Mouse (Mus musculus) stomach, embryonic 15.5 days (tissue): ENCODE results near the gene Loxl4. TPM values are rescaled to one million over a fixed set of nuclear protein-coding genes. Genes with fewer than 3 reads are reported as not detected.
A peak's percentile ranks its signal among the peaks of the same experiment; 100 is the strongest.

Source experiments
- ATAC-seq: fragments of 200-750 bp; cut with Nextera tagmentation; 2 replicates; pipeline ENCODE4 v1.8.0; 2017; ENCODE audit warnings: low read depth, moderate number of reproducible peaks, moderate TSS enrichment; ENCODE audit not compliant: insufficient read depth, low FRiP score
- H3K27ac ChIP-seq: fragments of 300-500 bp; sonication (generic); 2 replicates; pipeline ENCODE4 v1.5.1; 2015; ENCODE audit warnings: mild to moderate bottlenecking, inconsistent platforms
- H3K27me3 ChIP-seq: fragments of 300-500 bp; sonication (generic); replicated peaks from 2 replicates; pipeline ENCODE4 v1.6.1; 2015; ENCODE audit warnings: inconsistent platforms
- H3K36me3 ChIP-seq: fragments of 300-500 bp; sonication (generic); 2 replicates; pipeline ENCODE4 v1.6.1; 2015; ENCODE audit warnings: inconsistent platforms
- H3K4me1 ChIP-seq: fragments of 300-500 bp; sonication (generic); 2 replicates; pipeline ENCODE4 v1.6.1; 2015; ENCODE audit warnings: inconsistent platforms
- H3K4me2 ChIP-seq: fragments of 300-500 bp; sonication (generic); 2 replicates; pipeline ENCODE4 v1.6.1; 2015; ENCODE audit warnings: mild to moderate bottlenecking, inconsistent platforms
- H3K4me3 ChIP-seq: fragments of 300-500 bp; sonication (generic); replicated peaks from 2 replicates; pipeline ENCODE4 v1.5.1; 2015; ENCODE audit warnings: inconsistent platforms
- H3K9ac ChIP-seq: fragments of 300-500 bp; sonication (generic); 2 replicates; pipeline ENCODE4 v1.6.1; 2015; ENCODE audit warnings: inconsistent platforms
- H3K9me3 ChIP-seq: fragments of 300-500 bp; sonication (generic); 2 replicates; pipeline ENCODE4 v1.6.1; 2016; ENCODE audit warnings: inconsistent platforms
- WGBS: fragments of 180-500 bp; shearing (Covaris S2); methylation state at CpG from one replicate; pipeline ENCODE4 v1.1.7; 2015; 5-methylcytosine and 5-hydroxymethylcytosine counted together
- polyA plus RNA-seq: library from polyadenylated mRNA; unstranded; fragments of >200 nt; fragmentation: Nextera tagmentation; extraction: Ambion mirVana; gene quantifications from 2 replicates; pipeline ENCODE4 v1.2.1, GENCODE M21; 2015

Loxl4 gene
- polyA plus RNA-seq, 1 experiment from 2014 or later, result 3.1 TPM

DNA sequence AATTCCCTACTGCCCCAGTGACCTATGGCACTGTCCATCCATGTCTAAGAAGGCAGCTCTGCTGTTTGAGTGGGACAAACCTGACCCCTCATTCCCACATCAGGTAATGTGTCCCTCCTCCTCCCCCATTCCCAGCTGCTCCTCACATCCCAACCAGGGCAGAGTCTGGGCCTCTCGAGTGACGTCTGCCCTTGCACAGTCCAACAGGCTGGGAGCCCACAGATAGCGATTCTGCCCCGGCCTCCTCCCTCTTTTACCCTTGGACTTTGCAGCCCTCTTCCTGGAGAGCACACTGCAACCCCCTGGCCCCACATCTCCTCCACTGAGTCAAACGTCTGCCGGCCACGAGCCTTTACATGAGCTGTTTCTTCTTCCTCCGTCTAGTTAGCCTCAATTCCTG is 10.0 kb downstream of the Loxl4 start:
- Histone ChIP-seq H3K9me3 (no peaks in the 10 kb centered on the region), H3K27me3 (no peaks in the 10 kb centered on the region), H3K4me3 (no peak overlapping the region), H3K4me2 (no peak overlapping the region), H3K27ac (no peak overlapping the region), H3K4me1 (no peaks in the 10 kb centered on the region), H3K9ac (no peak overlapping the region), H3K36me3 (no peaks in the 10 kb centered on the region)
- no peak for ATAC-seq
- 79% methylated on average over 8 of the region's 8 CpGs for WGBS

DNA sequence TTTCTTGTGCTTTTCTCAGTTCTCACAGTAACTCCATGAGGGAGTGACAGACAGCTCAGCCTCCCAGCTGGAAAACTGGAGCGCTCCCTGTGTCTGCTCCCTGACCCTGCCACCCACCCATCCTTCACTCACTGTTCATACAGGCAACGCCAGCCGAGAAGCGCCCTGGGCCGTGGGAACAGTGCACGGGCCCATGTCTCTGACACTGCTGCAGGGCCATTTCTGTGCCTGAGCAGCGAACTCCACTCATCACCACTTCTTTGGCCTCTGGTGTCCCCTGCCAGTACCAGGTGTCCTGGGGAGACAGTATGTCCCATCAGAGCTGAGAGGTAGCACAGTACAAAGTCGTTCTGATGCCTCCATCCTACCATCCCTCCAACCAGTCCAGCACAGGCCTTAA is 10.6 kb downstream of the Loxl4 start:
- H3K36me3 ChIP-seq, result no peaks in the 10 kb centered on the region
- ATAC-seq, result no peak
- WGBS, result 69% methylated on average over 8 of the region's 8 CpGs

DNA sequence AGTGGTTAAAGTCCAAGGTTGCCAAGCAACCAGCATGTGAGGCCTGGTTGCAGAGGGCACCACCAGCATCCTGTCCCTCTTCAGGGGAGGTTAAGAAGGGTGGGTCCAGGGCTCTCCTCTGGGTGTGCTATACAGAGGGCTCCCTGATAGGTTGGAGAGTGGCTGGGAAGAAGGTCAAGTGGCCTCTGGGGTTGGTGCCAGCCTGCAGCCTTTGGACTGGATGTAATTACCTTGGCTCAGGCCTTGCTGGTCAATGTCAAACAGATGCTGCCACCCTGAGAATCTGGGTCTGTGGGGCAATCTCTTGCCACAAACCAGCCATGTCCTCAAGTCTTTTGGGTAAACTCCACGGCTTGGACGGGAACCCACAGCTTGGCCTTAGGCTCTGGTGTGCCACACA is 11.2 kb downstream of the Loxl4 start:
- 97% methylated on average over 2 of the region's 2 CpGs for WGBS
- Histone ChIP-seq H3K27me3 (no peaks in the 10 kb centered on the region), H3K4me2 (no peak overlapping the region), H3K27ac (no peak overlapping the region), H3K36me3 (no peaks in the 10 kb centered on the region), H3K4me1 (no peaks in the 10 kb centered on the region), H3K9ac (no peak overlapping the region), H3K4me3 (no peak overlapping the region), H3K9me3 (no peaks in the 10 kb centered on the region)
- ATAC-seq, result no peak

More for the DNA sequence above, 10.6 kb downstream of the Loxl4 start:
- Histone ChIP-seq H3K4me3 (no peak overlapping the region), H3K4me1 (no peaks in the 10 kb centered on the region), H3K27ac (no peak overlapping the region), H3K9me3 (no peaks in the 10 kb centered on the region), H3K27me3 (no peaks in the 10 kb centered on the region), H3K9ac (no peak overlapping the region), H3K4me2 (no peak overlapping the region)

DNA sequence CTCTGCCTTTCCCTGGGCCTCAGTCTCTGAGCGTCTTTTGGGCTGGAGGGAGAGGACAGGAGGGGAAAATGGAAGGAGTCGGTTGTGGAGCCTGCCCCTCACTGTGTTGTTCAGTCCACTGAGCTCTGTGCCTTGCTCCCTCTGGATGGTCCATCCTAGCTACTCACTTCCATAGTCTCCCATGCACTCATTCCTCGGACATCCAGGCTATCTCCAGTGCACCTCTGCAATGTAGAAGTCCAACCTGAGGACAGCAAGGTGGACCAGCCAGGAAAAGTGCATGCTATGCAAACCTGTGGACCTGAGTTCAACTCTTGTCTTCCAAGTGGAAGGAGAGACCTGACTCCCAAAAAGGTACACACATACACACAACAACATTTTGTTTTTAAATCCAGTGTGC is 12.0 kb downstream of the Loxl4 start:
- 45% methylated on average over 3 of the region's 3 CpGs for WGBS

GRCm38 (mm10) chr19:42599891-42600290 is 12.7 kb downstream of the Loxl4 start:
- H3K27ac ChIP-seq, result no peak overlapping the region
- no peaks in the 10 kb centered on the region for H3K9me3 ChIP-seq
- H3K9ac ChIP-seq, result no peak overlapping the region
- no peak overlapping the region for H3K4me2 ChIP-seq
- no peaks in the 10 kb centered on the region for H3K27me3 ChIP-seq
- WGBS, result 81% methylated on average over 17 of the region's 17 CpGs
- no peak overlapping the region for H3K4me3 ChIP-seq
- no peak for ATAC-seq
- H3K4me1 ChIP-seq, result no peaks in the 10 kb centered on the region
- H3K36me3 ChIP-seq, result no peaks in the 10 kb centered on the region

More for the DNA sequence above, 12.0 kb downstream of the Loxl4 start:
- no peak overlapping the region for H3K4me3 ChIP-seq
- peak overlapping the region; percentile 7; the same call in 1 of the 2 replicates for H3K27ac ChIP-seq
- no peaks in the 10 kb centered on the region for H3K9me3 ChIP-seq
- no peaks in the 10 kb centered on the region for H3K4me1 ChIP-seq
- no peak overlapping the region for H3K4me2 ChIP-seq
- no peak overlapping the region for H3K9ac ChIP-seq
- no peak for ATAC-seq
- no peaks in the 10 kb centered on the region for H3K36me3 ChIP-seq
- no peaks in the 10 kb centered on the region for H3K27me3 ChIP-seq

GRCm38 (mm10) chr19:42597896-42598295 is 14.7 kb downstream of the Loxl4 start:
- no peaks in the 10 kb centered on the region for H3K9me3 ChIP-seq
- 89% methylated on average over 6 of the region's 6 CpGs for WGBS
- H3K4me3 ChIP-seq, result no peak overlapping the region
- H3K9ac ChIP-seq, result no peak overlapping the region
- H3K27ac ChIP-seq, result no peak overlapping the region; the same call in 1 of the 2 replicates
- H3K27me3 ChIP-seq, result no peaks in the 10 kb centered on the region
- no peak for ATAC-seq
- no peak overlapping the region for H3K4me2 ChIP-seq
- no peaks in the 10 kb centered on the region for H3K4me1 ChIP-seq
- H3K36me3 ChIP-seq, result no peaks in the 10 kb centered on the region

DNA sequence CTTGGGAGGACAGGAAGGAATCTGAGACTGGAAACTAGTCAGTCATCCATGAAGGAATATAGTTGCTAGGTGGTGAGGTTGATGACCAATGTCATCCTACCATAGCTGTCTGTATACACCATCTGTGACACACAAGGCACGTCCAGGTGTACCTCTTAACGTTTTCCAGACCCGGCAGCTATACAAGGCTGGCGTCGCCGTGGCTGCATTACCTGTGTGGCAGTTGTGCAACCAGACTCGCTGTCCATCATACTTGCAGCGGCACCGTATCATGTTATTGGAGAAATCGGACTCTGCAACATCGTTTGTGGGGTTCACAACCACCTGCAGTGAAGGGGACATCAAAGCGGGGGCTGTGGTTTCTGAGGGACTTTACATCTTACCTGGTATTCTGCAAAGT is 15.3 kb downstream of the Loxl4 start:
- Histone ChIP-seq H3K4me3 (no peak overlapping the region), H3K36me3 (no peaks in the 10 kb centered on the region), H3K9ac (no peak overlapping the region), H3K4me2 (no peak overlapping the region), H3K9me3 (no peaks in the 10 kb centered on the region), H3K27me3 (no peaks in the 10 kb centered on the region), H3K27ac (no peak overlapping the region), H3K4me1 (no peaks in the 10 kb centered on the region)
- ATAC-seq, result no peak
- 92% methylated on average over 12 of the region's 12 CpGs for WGBS

- no peak overlapping the region for H3K27ac ChIP-seq
- H3K36me3 ChIP-seq, result 0 out of 2 replicates have a peak, but pooled peaks cover 6% of the 10 kb centered on the region
- H3K27me3 ChIP-seq, result no peaks in the 10 kb centered on the region
- no peak overlapping the region for H3K4me2 ChIP-seq
- ATAC-seq, result no peak
- no peaks in the 10 kb centered on the region for H3K4me1 ChIP-seq
- no peak overlapping the region for H3K9ac ChIP-seq
- no peak overlapping the region for H3K4me3 ChIP-seq
- 94% methylated on average over 6 of the region's 6 CpGs for WGBS
- no peaks in the 10 kb centered on the region for H3K9me3 ChIP-seq
Measured at GRCm38 (mm10) chr19:42595066-42595465, 17.5 kb downstream of the Loxl4 start.

DNA sequence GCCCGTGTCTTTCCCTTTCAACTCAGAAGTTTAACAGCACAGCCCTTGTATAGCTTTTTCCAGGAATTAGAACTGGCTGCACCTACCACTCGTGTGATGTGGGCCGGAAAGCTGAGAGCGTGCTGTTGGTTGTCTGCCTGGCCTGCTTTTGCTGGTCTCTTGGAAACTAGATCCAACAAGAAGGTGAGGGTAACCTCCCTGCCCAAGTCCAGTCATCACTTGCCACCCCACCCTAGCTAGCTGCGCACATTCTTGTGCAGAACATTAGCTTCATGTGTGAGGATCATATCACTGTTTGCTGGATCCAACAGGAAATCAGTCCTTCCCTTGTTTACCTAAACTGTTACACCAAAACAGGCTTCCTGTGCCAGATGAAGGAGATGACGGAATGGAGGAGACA is 19.2 kb downstream of the Loxl4 start:
- Histone ChIP-seq H3K27ac (no peak overlapping the region), H3K9me3 (no peaks in the 10 kb centered on the region), H3K4me1 (no peaks in the 10 kb centered on the region), H3K9ac (no peak overlapping the region), H3K36me3 (0 out of 2 replicates have a peak, but pooled peaks cover 6% of the 10 kb centered on the region), H3K4me3 (no peak overlapping the region), H3K4me2 (no peak overlapping the region), H3K27me3 (no peaks in the 10 kb centered on the region)
- ATAC-seq, result no peak
- 82% methylated on average over 6 of the region's 6 CpGs for WGBS

- 0 out of 2 replicates have a peak, but pooled peaks cover 6% of the 10 kb centered on the region for H3K36me3 ChIP-seq
- no peak for ATAC-seq
- H3K27me3 ChIP-seq, result no peaks in the 10 kb centered on the region
- no peak overlapping the region for H3K27ac ChIP-seq
- H3K4me1 ChIP-seq, result 0 out of 2 replicates have a peak, but pooled peaks cover 4% of the 10 kb centered on the region
- WGBS, result 71% methylated on average over 14 of the region's 14 CpGs
- H3K4me3 ChIP-seq, result no peak overlapping the region
- H3K9ac ChIP-seq, result no peak overlapping the region
- no peak overlapping the region for H3K4me2 ChIP-seq
- H3K9me3 ChIP-seq, result no peaks in the 10 kb centered on the region
Measured at GRCm38 (mm10) chr19:42591534-42591933, 21.1 kb downstream of the Loxl4 start.

GRCm38 (mm10) chr19:42589246-42589645 is 23.4 kb downstream of the Loxl4 start:
- Histone ChIP-seq H3K9ac (no peak overlapping the region), H3K4me3 (no peak overlapping the region), H3K4me2 (no peak overlapping the region), H3K27ac (no peak overlapping the region), H3K4me1 (0 out of 2 replicates have a peak, but pooled peaks cover 4% of the 10 kb centered on the region), H3K36me3 (peaks cover 7% of the 10 kb centered on the region; the same call in 1 of the 2 replicates), H3K9me3 (no peaks in the 10 kb centered on the region), H3K27me3 (no peaks in the 10 kb centered on the region)
- no peak for ATAC-seq
- WGBS, result 61% methylated on average over 1 of the region's 1 CpGs

- Histone ChIP-seq H3K27ac (no peak overlapping the region), H3K4me3 (no peak overlapping the region), H3K9ac (no peak overlapping the region), H3K4me1 (0 out of 2 replicates have a peak, but pooled peaks cover 4% of the 10 kb centered on the region), H3K27me3 (no peaks in the 10 kb centered on the region), H3K4me2 (no peak overlapping the region), H3K9me3 (no peaks in the 10 kb centered on the region), H3K36me3 (peaks cover 16% of the 10 kb centered on the region; the same call in 1 of the 2 replicates)
- WGBS, result 26% methylated on average over 2 of the region's 2 CpGs
- ATAC-seq, result no peak
Measured at GRCm38 (mm10) chr19:42587704-42588103, 24.9 kb downstream of the Loxl4 start.

GRCm38 (mm10) chr19:42584188-42584587 is 28.4 kb downstream of the Loxl4 start:
- Histone ChIP-seq H3K4me2 (no peak overlapping the region), H3K27ac (no peak overlapping the region), H3K9ac (no peak overlapping the region), H3K27me3 (no peaks in the 10 kb centered on the region), H3K9me3 (no peaks in the 10 kb centered on the region), H3K4me1 (0 out of 2 replicates have a peak, but pooled peaks cover 4% of the 10 kb centered on the region), H3K36me3 (peaks cover 10% of the 10 kb centered on the region; the same call in 1 of the 2 replicates), H3K4me3 (no peak overlapping the region)
- no peak for ATAC-seq
- 88% methylated on average over 3 of the region's 3 CpGs for WGBS
